Comparison of ENCODE assay signal across 24 mouse cellular contexts in genomic region chr14:38923652-38924051, GRCm38 (mm10).
"Had no signal": no experiment of that assay in that cellular context is flagged by ENCODE, and none has a peak within 500 bp of the region (broad histone marks: within the 10 kb centered on the region; RNA-seq: fewer than 3 reads in every experiment).

No protein-coding gene starts in this region.

- H3K4me1 ChIP-seq: limb, embryonic 10.5 days; limb, embryonic 13.5 days; liver, embryonic 12.5 days; liver, embryonic 15.5 days; lung, embryonic 15.5 days; megakaryocyte, embryonic 14.5 days; neural tube, embryonic 13.5 days; stomach, embryonic 15.5 days had no signal

- H3K4me2 ChIP-seq: limb, embryonic 13.5 days; liver, embryonic 12.5 days; liver, embryonic 15.5 days; lung, embryonic 15.5 days; midbrain, embryonic 11.5 days; neural tube, embryonic 13.5 days; stomach, embryonic 15.5 days had no signal

- ATAC-seq: liver, embryonic 12.5 days had no signal

- H3K9ac ChIP-seq: limb, embryonic 13.5 days; liver, embryonic 12.5 days; liver, embryonic 15.5 days; lung, embryonic 15.5 days; neural tube, embryonic 13.5 days; stomach, embryonic 15.5 days had no signal

- H3K27ac ChIP-seq: kidney, postnatal 0 days; layer of hippocampus, adult 2 months; limb, embryonic 10.5 days; limb, embryonic 13.5 days; liver, embryonic 12.5 days; liver, embryonic 15.5 days; lung, embryonic 15.5 days; neural tube, embryonic 13.5 days; stomach, embryonic 15.5 days had no signal

- DNase-seq: kidney, adult 18-20 months; kidney, adult 9 months; kidney, postnatal 25 days; layer of hippocampus, adult 9-11 months; liver; lung, adult 18-20 months; lung, postnatal 10 days; lung, postnatal 36 days; retina, postnatal 1 day; right cerebral cortex, postnatal 25 days; spleen, adult 18-20 months; thymus, postnatal 25 days had no signal

- H3K27me3 ChIP-seq: limb, embryonic 13.5 days; liver, embryonic 12.5 days; liver, embryonic 15.5 days; lung, embryonic 15.5 days; megakaryocyte, embryonic 14.5 days; neural tube, embryonic 13.5 days; stomach, embryonic 15.5 days had no signal

- H3K9me3 ChIP-seq: limb, embryonic 10.5 days; limb, embryonic 13.5 days; liver, embryonic 12.5 days; liver, embryonic 15.5 days; lung, embryonic 15.5 days; megakaryocyte, embryonic 14.5 days; neural tube, embryonic 13.5 days; stomach, embryonic 15.5 days had no signal

- H3K4me3 ChIP-seq: layer of hippocampus, adult 2 months; limb, embryonic 10.5 days; limb, embryonic 13.5 days; liver, embryonic 12.5 days; liver, embryonic 15.5 days; lung, embryonic 15.5 days; megakaryocyte, embryonic 14.5 days; myocyte; neural tube, embryonic 13.5 days; stomach, embryonic 15.5 days had no signal

- H3K36me3 ChIP-seq: limb, embryonic 10.5 days; limb, embryonic 13.5 days; liver, embryonic 12.5 days; liver, embryonic 15.5 days; lung, embryonic 15.5 days; neural tube, embryonic 13.5 days; stomach, embryonic 15.5 days had no signal
